Mouse (Mus musculus) stomach, embryonic 14.5 days (tissue): ENCODE data around the gene Olfr373. TPM values are rescaled to one million over a fixed set of nuclear protein-coding genes. Genes with fewer than 3 reads are reported as not detected.

Source experiments
- ATAC-seq: fragments of 200-750 bp; cut with Nextera tagmentation; 2 replicates; pipeline ENCODE4 v1.8.0; 2017; ENCODE audit warnings: low read depth, moderate TSS enrichment; ENCODE audit not compliant: insufficient number of reproducible peaks, insufficient read depth, low FRiP score
- H3K27ac ChIP-seq: fragments of 300-500 bp; sonication (generic); 2 replicates; pipeline ENCODE4 v1.5.1; 2014; ENCODE audit warnings: mild to moderate bottlenecking, low read length, moderate library complexity, mixed read lengths
- H3K27me3 ChIP-seq: fragments of 300-500 bp; sonication (generic); 2 replicates; pipeline ENCODE4 v1.6.1; 2014; ENCODE audit warnings: low read length, control low read depth, mixed read lengths; ENCODE audit not compliant: control insufficient read depth, insufficient read depth
- H3K36me3 ChIP-seq: fragments of 300-500 bp; sonication (generic); 2 replicates; pipeline ENCODE4 v1.6.1; 2014; ENCODE audit warnings: mild to moderate bottlenecking, control low read depth, low read length, moderate library complexity, mixed read lengths; ENCODE audit not compliant: control insufficient read depth, insufficient read depth
- H3K4me1 ChIP-seq: fragments of 300-500 bp; sonication (generic); 2 replicates; pipeline ENCODE4 v1.6.1; 2014; ENCODE audit warnings: low read length, control low read depth, mixed read lengths; ENCODE audit not compliant: control insufficient read depth, insufficient read depth
- H3K4me2 ChIP-seq: fragments of 300-500 bp; sonication (generic); replicated peaks from 2 replicates; pipeline ENCODE4 v1.6.1; 2014; ENCODE audit warnings: low read depth, low read length, control low read depth
- H3K4me3 ChIP-seq: fragments of 300-500 bp; sonication (generic); 2 replicates; pipeline ENCODE4 v1.5.1; 2014; ENCODE audit warnings: low read depth, low read length, control low read depth
- H3K9ac ChIP-seq: fragments of 300-500 bp; sonication (generic); replicated peaks from 2 replicates; pipeline ENCODE4 v1.6.1; 2014; ENCODE audit warnings: low read depth, mild to moderate bottlenecking, control low read depth, low read length, moderate library complexity, mixed read lengths
- H3K9me3 ChIP-seq: fragments of 300-500 bp; sonication (generic); 2 replicates; pipeline ENCODE4 v1.6.1; 2016; ENCODE audit warnings: low read depth, low read length, control low read depth; ENCODE audit not compliant: control insufficient read depth
- WGBS: fragments of 180-500 bp; shearing (Covaris S2); extraction: QIAGEN DNeasy Blood & Tissue Kit; methylation state at CpG from one replicate; pipeline ENCODE4 v1.1.7; 2014; 5-methylcytosine and 5-hydroxymethylcytosine counted together
- polyA plus RNA-seq: library from polyadenylated mRNA; unstranded; fragments of >200 nt; fragmentation: Nextera tagmentation; extraction: Ambion mirVana; gene quantifications from 2 replicates; pipeline ENCODE4 v1.2.1, GENCODE M21; 2014

The Olfr373 gene
- polyA plus RNA-seq, 1 experiment from 2014 or later, result 0.07 TPM

- H3K4me3 ChIP-seq, result peak overlapping the region; percentile 89
- peak overlapping the region; percentile 100 for H3K27ac ChIP-seq
- no peaks in the 10 kb centered on the region for H3K27me3 ChIP-seq
- peak; percentile 44; the same call in 1 of the 2 replicates for ATAC-seq
- peak overlapping the region; percentile 73 for H3K4me2 ChIP-seq
- under 1% methylated on average over 18 of the region's 18 CpGs for WGBS
- H3K4me1 ChIP-seq, result peaks cover 15% of the 10 kb centered on the region; the same call in 1 of the 2 replicates
- peak overlapping the region; percentile 99 for H3K9ac ChIP-seq
- peaks cover 28% of the 10 kb centered on the region for H3K36me3 ChIP-seq
- H3K9me3 ChIP-seq, result no peaks in the 10 kb centered on the region
Observed at GRCm38 (mm10) chr8:72136302-72136978, 53.5 kb downstream of the Olfr373 start.

GRCm38 (mm10) chr8:72137431-72137830 is 54.5 kb downstream of the Olfr373 start:
- Histone ChIP-seq H3K4me2 (peak overlapping the region; percentile 73), H3K4me1 (peaks cover 15% of the 10 kb centered on the region; the same call in 1 of the 2 replicates), H3K9ac (no peak overlapping the region), H3K36me3 (peaks cover 38% of the 10 kb centered on the region), H3K9me3 (no peaks in the 10 kb centered on the region), H3K27me3 (no peaks in the 10 kb centered on the region), H3K27ac (0 out of 2 replicates have a peak overlapping the region, but pooled peaks have one; percentile 1), H3K4me3 (peak overlapping the region; percentile 89)
- ATAC-seq, result no peak
- WGBS, result 85% methylated on average over 2 of the region's 2 CpGs

- Histone ChIP-seq H3K27me3 (no peaks in the 10 kb centered on the region), H3K4me3 (no peak overlapping the region), H3K27ac (no peak overlapping the region), H3K4me2 (no peak overlapping the region), H3K36me3 (peaks cover 49% of the 10 kb centered on the region), H3K9ac (no peak overlapping the region), H3K9me3 (no peaks in the 10 kb centered on the region), H3K4me1 (peaks cover 12% of the 10 kb centered on the region; the same call in 1 of the 2 replicates)
- no peak for ATAC-seq
- 94% methylated on average over 5 of the region's 5 CpGs for WGBS
Observed at GRCm38 (mm10) chr8:72138456-72138855, 55.5 kb downstream of the Olfr373 start.

- H3K27me3 ChIP-seq, result no peaks in the 10 kb centered on the region
- no peak overlapping the region for H3K27ac ChIP-seq
- H3K9me3 ChIP-seq, result no peaks in the 10 kb centered on the region
- no peak for ATAC-seq
- H3K4me2 ChIP-seq, result no peak overlapping the region
- no peak overlapping the region for H3K4me3 ChIP-seq
- H3K36me3 ChIP-seq, result peaks cover 93% of the 10 kb centered on the region
- 87% methylated on average over 13 of the region's 13 CpGs for WGBS
- H3K9ac ChIP-seq, result no peak overlapping the region
- H3K4me1 ChIP-seq, result no peaks in the 10 kb centered on the region; the same call in 1 of the 2 replicates
Observed at GRCm38 (mm10) chr8:72143256-72143824, 60.4 kb downstream of the Olfr373 start.

- H3K27me3 ChIP-seq, result no peaks in the 10 kb centered on the region
- no peak overlapping the region for H3K4me3 ChIP-seq
- peaks cover 91% of the 10 kb centered on the region for H3K36me3 ChIP-seq
- H3K9me3 ChIP-seq, result no peaks in the 10 kb centered on the region
- WGBS, result 91% methylated on average over 5 of the region's 5 CpGs
- no peak overlapping the region for H3K4me2 ChIP-seq
- no peak overlapping the region for H3K27ac ChIP-seq
- H3K9ac ChIP-seq, result no peak overlapping the region
- no peak for ATAC-seq
- H3K4me1 ChIP-seq, result no peaks in the 10 kb centered on the region
Observed at GRCm38 (mm10) chr8:72144345-72144975, 61.5 kb downstream of the Olfr373 start.

- no peak for ATAC-seq
- Histone ChIP-seq H3K27me3 (no peaks in the 10 kb centered on the region), H3K27ac (no peak overlapping the region), H3K4me3 (no peak overlapping the region), H3K4me1 (no peaks in the 10 kb centered on the region), H3K4me2 (no peak overlapping the region), H3K36me3 (peaks cover 91% of the 10 kb centered on the region), H3K9ac (no peak overlapping the region), H3K9me3 (no peaks in the 10 kb centered on the region)
- WGBS, result 83% methylated on average over 3 of the region's 3 CpGs
Observed at GRCm38 (mm10) chr8:72145511-72145910, 62.5 kb downstream of the Olfr373 start.

GRCm38 (mm10) chr8:72146056-72146455 is 63.1 kb downstream of the Olfr373 start:
- no peaks in the 10 kb centered on the region for H3K27me3 ChIP-seq
- no peak overlapping the region for H3K27ac ChIP-seq
- ATAC-seq, result no peak
- H3K4me3 ChIP-seq, result no peak overlapping the region
- peaks cover 93% of the 10 kb centered on the region for H3K36me3 ChIP-seq
- H3K9ac ChIP-seq, result no peak overlapping the region
- 95% methylated on average over 1 of the region's 1 CpGs for WGBS
- no peaks in the 10 kb centered on the region for H3K4me1 ChIP-seq
- no peaks in the 10 kb centered on the region for H3K9me3 ChIP-seq
- no peak overlapping the region for H3K4me2 ChIP-seq

- Histone ChIP-seq H3K4me3 (no peak overlapping the region), H3K9ac (no peak overlapping the region), H3K9me3 (no peaks in the 10 kb centered on the region), H3K27ac (no peak overlapping the region), H3K36me3 (peaks cover 93% of the 10 kb centered on the region), H3K27me3 (no peaks in the 10 kb centered on the region), H3K4me2 (no peak overlapping the region), H3K4me1 (no peaks in the 10 kb centered on the region)
- ATAC-seq, result no peak
- WGBS, result 92% methylated on average over 3 of the region's 3 CpGs
Observed at GRCm38 (mm10) chr8:72146556-72146955, 63.6 kb downstream of the Olfr373 start.
